Mouse (Mus musculus) left cerebral cortex, postnatal 36 days (tissue): ENCODE measurements around the gene Hmgxb4. TPM values are rescaled to one million over a fixed set of nuclear protein-coding genes. Genes with fewer than 3 reads are reported as not detected.

Experiments used
- DNase-seq, 2 experiments: peaks; one replicate each; pipeline ENCODE4 v3.0.0; 2021 to 2022; ENCODE audit warnings: low spot score in 2 of 2, mixed read lengths in 1 of 2
- intact Hi-C: fragments of 180-260 bp; cut with DNase I; formaldehyde crosslinking; loops from one replicate; pipeline ENCODE4 v1.15.1; 2025
- total RNA-seq, 2 experiments: library from RNA; stranded (reverse); gene quantifications; 2 replicates each; pipeline ENCODE4 v1.2.3; 2021

Gene Hmgxb4
- total RNA-seq, 2 experiments from 2014 or later = 23.4 to 24.8 TPM

GRCm38 (mm10) chr8:75015981-75016380 is 22.8 kb downstream of the Hmgxb4 start:
- intact Hi-C loops = no loop called here

DNA sequence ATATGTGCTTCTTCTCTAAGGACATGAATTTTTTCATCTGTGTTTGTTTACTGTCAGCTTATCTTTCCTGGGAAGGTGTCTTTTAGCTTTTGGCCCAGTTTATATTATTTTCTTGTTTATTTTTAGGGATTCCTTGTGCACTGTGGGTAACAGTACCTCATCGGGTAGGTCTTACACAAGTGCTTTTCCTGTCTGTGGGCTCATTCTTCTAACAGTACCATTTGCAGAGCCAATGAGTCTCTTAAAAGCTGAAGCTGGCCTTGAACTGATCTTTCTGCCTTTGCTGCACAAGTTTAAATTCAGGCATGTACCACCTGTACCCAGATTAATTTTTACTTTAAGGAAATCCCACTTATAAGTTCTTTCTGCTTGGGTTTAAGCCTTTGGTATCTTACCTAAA is 23.3 kb downstream of the Hmgxb4 start:
- no peak for DNase-seq
- intact Hi-C loops = no loop called here

More at GRCm38 (mm10) chr8:75015981-75016380, 22.8 kb downstream of the Hmgxb4 start:
- no peak for DNase-seq

- no peak for DNase-seq
- intact Hi-C loops = no loop called here
Measured at GRCm38 (mm10) chr8:75018274-75018972, 25.3 kb downstream of the Hmgxb4 start.

DNA sequence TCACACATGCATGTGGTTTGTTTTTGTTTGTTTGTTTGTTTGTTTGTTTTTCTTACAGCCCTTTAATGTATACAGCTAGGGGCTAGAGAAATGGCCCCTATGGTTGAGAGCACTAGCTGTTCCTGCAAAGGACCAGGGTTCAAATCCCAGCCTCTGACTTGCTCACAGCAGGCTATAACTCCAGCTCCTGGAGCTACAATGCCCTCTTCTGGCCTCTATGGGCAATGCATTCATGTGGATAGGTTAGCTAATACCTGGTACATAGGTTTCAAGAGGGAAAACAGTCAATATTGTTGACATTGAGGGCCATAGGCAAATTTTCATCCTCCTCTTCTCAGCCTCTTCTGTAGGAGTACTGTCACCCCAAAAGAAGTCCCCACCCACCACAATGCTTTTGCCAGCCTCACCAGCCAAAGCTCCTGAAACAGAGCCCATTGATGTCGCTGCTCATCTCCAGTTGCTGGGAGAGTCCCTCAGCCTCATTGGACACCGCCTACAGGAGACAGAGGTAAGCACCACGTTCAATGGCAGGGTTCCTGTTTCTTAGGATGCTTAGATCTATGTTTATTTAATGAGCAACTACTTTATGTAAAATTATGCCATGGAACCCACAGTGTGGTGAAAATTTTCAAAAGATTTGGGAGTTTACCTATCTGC is 30.6 kb downstream of the Hmgxb4 start:
- intact Hi-C loops = no loop called here
- no peak for DNase-seq

DNA sequence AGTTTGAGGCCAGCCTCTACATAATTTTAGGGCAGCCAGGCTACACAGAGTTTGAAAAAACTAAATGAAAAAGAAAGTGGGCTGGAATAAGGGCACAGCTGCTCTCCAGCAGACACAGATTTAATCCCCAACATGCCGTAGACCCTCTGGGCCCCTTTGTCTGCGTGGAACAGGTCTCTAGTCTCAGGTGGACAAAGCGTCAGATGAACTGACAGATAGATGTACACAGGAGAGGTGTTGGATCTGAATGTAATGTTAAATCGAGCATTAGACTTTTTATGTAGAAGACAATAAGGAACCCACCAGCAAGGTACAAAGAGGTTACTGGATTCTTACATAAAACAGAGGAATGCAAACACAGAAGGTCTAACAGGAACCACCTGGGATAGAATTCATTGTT is 32.7 kb downstream of the Hmgxb4 start:
- intact Hi-C loops = no loop called here
- no peak for DNase-seq

- DNase-seq = no peak
- intact Hi-C loops = no loop called here
Measured at GRCm38 (mm10) chr8:75030453-75031024, 37.4 kb downstream of the Hmgxb4 start.

DNA sequence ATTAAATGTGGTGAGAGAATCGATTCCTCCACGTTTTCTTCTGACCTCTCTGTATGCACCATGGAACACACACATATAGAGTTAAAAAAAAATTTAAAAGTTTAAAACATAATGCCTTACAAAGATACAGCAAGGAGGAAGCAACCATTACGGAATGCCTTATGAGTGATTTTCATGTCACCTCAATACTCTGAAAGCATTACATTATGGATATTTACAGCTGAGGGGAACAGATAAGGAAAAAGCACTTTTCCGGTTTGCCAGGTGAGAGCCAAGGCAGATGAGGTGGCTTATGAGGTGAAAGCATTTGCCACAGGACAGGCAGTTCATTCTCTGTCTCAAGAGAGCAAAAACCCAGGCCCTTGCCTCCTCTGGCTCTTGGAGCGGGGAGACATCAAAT is 39.8 kb downstream of the Hmgxb4 start:
- DNase-seq = no peak
- intact Hi-C loops = no loop called here

- intact Hi-C loops = no loop called here
- DNase-seq = peak; percentile 99 to 100
Measured at GRCm38 (mm10) chr8:75033511-75034243, 40.5 kb downstream of the Hmgxb4 start, which contains the start of gene Tom1. Gene Tom1 (plus strand): TSS chr8:75033705.

- no peak for DNase-seq
- intact Hi-C loops = no loop called here
Measured at GRCm38 (mm10) chr8:75034285-75034684, 41.1 kb downstream of the Hmgxb4 start.

- intact Hi-C loops = no loop called here
- DNase-seq = no peak
Measured at GRCm38 (mm10) chr8:75035640-75036039, 42.5 kb downstream of the Hmgxb4 start.

DNA sequence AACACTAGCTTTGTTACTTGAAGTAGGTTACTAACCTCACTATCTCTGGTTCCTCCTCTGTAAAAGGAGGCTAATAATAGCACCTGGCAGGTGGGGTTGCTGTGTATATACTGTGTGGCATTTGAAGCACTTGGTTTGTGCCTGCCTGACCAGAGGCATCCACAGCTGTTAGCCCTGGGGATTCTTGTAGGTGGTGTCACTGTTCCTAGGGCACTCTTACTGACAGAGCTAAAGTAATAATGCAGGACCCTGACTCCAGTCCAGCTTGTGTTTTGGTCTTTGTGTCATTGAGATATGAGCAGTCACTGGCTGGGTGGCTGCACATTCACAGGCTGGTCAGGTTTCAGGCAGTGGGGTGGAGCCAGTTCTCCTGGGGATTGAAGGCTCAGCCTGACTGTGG is 45.3 kb downstream of the Hmgxb4 start:
- intact Hi-C loops = no loop called here
- no peak for DNase-seq

DNA sequence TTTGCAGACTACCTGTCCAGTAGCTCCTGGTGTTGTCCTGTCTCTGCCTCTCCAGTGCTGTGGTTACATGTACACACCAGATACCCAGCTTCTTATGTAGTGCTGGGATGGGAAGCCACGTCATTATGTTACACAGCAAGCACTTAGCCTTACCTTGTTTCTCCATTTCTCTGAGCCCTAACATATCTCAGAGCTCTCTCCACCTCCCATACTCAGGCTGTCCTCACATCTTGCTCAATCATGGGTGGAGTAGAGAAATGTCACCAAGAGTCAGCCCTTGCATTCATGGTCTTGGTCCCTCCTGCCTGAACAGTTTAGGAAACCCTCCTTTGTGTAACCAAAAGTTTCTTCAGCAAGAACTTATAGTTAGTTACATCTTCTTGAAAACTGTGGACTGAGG is 46.6 kb downstream of the Hmgxb4 start:
- DNase-seq = no peak
- intact Hi-C loops = no loop called here

DNA sequence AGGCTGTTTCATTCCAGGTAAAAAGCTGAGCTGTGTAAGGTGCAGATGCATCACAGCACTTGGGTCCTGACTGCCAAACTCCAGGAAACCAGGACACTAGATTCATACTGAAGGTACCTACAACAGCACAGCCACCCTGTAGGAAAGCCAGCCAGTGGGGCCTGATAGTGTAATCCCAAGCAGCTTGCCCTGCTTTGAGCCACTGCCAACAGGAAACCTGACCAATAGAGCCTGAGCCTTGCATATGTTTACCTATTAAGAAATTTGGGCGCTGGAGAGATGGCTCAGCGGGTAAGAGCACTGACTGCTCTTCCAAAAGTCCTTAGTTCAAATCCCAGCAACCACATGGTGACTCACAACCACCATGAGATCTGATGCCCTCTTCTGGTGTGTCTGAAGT is 49.0 kb downstream of the Hmgxb4 start:
- DNase-seq = no peak
- intact Hi-C loops = no loop called here

GRCm38 (mm10) chr8:75042974-75043373 is 49.8 kb downstream of the Hmgxb4 start:
- intact Hi-C loops = no loop called here
- no peak for DNase-seq

DNA sequence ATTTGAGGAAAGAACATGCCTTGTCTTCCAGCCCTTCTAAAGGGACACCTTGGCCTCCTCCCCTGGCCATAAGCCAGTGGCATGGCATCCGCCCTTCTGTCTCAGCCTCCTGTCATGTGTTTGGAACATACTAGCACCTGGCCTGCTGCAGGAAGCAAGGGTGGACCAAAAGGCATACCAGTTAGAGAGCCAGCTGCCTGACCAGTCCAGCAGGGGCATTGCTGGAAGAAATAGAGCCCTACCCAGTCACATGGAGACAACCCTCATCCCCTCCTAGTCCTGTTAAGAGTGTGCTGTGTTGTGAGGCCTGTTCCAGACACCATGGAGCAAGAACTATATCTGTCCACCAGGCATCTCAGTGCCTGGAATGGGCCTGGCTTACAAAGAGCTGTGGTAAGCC is 53.1 kb downstream of the Hmgxb4 start:
- intact Hi-C loops = no loop called here
- DNase-seq = no peak

DNA sequence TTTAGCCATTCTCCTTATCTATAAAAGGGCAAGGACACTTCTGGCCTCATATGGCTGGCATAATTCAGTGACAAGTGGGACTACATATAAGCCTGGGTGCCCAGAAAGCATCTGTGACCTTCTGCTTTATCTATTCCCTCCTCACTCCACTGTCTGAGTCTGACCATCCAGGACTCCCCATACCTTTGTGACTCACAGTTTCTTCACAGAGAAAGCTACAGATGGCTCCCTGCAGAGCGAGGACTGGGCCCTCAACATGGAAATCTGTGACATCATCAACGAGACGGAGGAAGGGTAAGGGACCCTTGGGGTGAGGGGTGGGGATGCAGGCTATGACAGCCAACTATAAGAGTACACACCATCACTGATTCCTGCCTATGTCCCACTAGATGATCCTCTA is 54.6 kb downstream of the Hmgxb4 start:
- intact Hi-C loops = no loop called here
- no peak for DNase-seq

GRCm38 (mm10) chr8:75053342-75053741 is 60.2 kb downstream of the Hmgxb4 start:
- intact Hi-C loops = no loop called here
- DNase-seq = no peak

GRCm38 (mm10) chr8:75055673-75056072 is 62.5 kb downstream of the Hmgxb4 start:
- no peak for DNase-seq
- intact Hi-C loops = no loop called here

DNA sequence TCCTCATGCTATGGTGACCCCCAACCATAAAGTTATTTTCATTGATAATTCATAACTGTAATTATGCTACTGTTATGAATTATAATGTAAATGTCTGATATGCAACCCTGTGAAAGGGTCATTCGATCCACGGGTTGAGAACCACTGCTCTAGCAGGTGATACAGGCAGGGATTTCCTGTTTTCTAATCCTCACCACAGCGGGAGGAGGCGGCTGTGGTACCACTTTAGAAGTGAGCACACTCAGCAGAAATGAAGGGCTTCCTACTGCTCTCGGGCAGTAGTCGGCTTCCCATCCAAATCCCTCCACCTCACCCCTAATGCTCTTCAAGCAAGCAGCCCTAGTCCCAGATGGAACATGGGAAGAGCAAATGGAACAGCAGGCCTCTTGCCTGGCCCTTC is 66.9 kb downstream of the Hmgxb4 start:
- no peak for DNase-seq
- intact Hi-C loops = no loop called here

- no peak for DNase-seq
- intact Hi-C loops = no loop called here
Measured at GRCm38 (mm10) chr8:75060815-75061214, 67.7 kb downstream of the Hmgxb4 start.
